ENCODE assay signal across 11 mouse cellular contexts in genomic region chr9:32146257-32146996, GRCm38 (mm10). TPM values are rescaled to one million over a fixed set of nuclear protein-coding genes. Genes with fewer than 3 reads are reported as not detected.
A peak's percentile ranks its signal among the peaks of the same experiment; 100 is the strongest.
DNase-seq lines count a peak whose midpoint lies in the region; TF ChIP-seq lines count a peak whose summit lies in the region.
"Had no signal": no experiment of that assay in that cellular context is flagged by ENCODE, and none has a peak within 500 bp of the region (broad histone marks: within the 10 kb centered on the region; RNA-seq: fewer than 3 reads in every experiment).

No protein-coding gene starts in this region.

- TF ChIP-seq POLR2A in kidney, adult 2 months (IDR thresholded peaks at IDR 0.05; ENCODE audit: low read depth, low read length): no peak

- no peak overlapping the region for H3K27ac ChIP-seq in kidney, adult 2 months (ENCODE audit: insufficient read depth, low read depth, low read length)
- H3K27ac ChIP-seq in macrophage: peak overlapping the region; percentile 54
- H3K27ac ChIP-seq: limb, embryonic 12.5 days; neural tube, embryonic 12.5 days had no signal

- H3K4me3 ChIP-seq in kidney, adult 2 months (ENCODE audit: insufficient read depth, low read depth, low read length): no peak overlapping the region
- H3K4me3 ChIP-seq in macrophage (ENCODE audit: inconsistent target): no peak overlapping the region
- H3K4me3 ChIP-seq: erythroblast, embryonic 14.5 days; limb, embryonic 12.5 days; neural tube, embryonic 12.5 days had no signal

- no peaks in the 10 kb centered on the region for H3K79me2 ChIP-seq in macrophage (ENCODE audit: inconsistent target)

- no peaks in the 10 kb centered on the region for H3K27me3 ChIP-seq in kidney, adult 2 months (replicated peaks; ENCODE audit: control insufficient read depth, insufficient read depth, low read length)
- H3K27me3 ChIP-seq: limb, embryonic 12.5 days; neural tube, embryonic 12.5 days had no signal

- H3K4me1 ChIP-seq in kidney, adult 2 months (ENCODE audit: control insufficient read depth, insufficient read depth, low read length): peaks cover 2% of the 10 kb centered on the region; the same call in 1 of the 2 replicates

- peak; percentile 38 for DNase-seq in kidney, adult 2 months
- DNase-seq in kidney, adult 18-20 months: no peak
- DNase-seq in spleen, postnatal 36 days (ENCODE audit: low spot score in 2 of 2): peak; percentile 53
- DNase-seq in spleen, adult 12 weeks (ENCODE audit: low spot score): no peak
- no peak for DNase-seq in adrenal gland, postnatal 10 days
- no peak for DNase-seq in kidney, postnatal 10 days
- no peak for DNase-seq in frontal cortex, adult 2 months (ENCODE audit: extremely low spot score in 1 of 2, low spot score in 1 of 2)

- WGBS in kidney, adult 2 months: 65% methylated on average over 12 of the region's 12 CpGs
- WGBS in macrophage (ENCODE audit: missing documents): 44% methylated on average over 12 of the region's 12 CpGs

- TF ChIP-seq CTCF in kidney, adult 2 months (conservative IDR thresholded peaks at IDR 0.05; ENCODE audit: insufficient read depth, insufficient read length, low read depth, low read length): no peak

- no peaks in the 10 kb centered on the region for H3K36me3 ChIP-seq in kidney, adult 2 months (ENCODE audit: control insufficient read depth, insufficient read depth, low read length)
- no peaks in the 10 kb centered on the region for H3K36me3 ChIP-seq in macrophage (ENCODE audit: inconsistent target)
- H3K36me3 ChIP-seq: limb, embryonic 12.5 days; neural tube, embryonic 12.5 days had no signal

RNA-seq across cellular contexts. Expression of gene Arhgap32, which starts 30.5 kb away (rescaled TPM):
- polyA plus RNA-seq in kidney, adult 2 months (2012; rRNA removed): 9.5 and 10.1 TPM in 2 replicates
- total RNA-seq in macrophage (2018; cell fraction: chromatin; rRNA removed): 1 to 10 TPM in 9 of 26 experiments, under 1 TPM in 17; 0.08 to 4.8 (median 0.81) TPM
- 1 to 10 TPM in 1 of 26 experiments, under 1 TPM in 25; 0.14 to 1.1 (median 0.38) TPM for total RNA-seq in macrophage (2018; cell fraction: cytosol; rRNA removed)
- 1 to 10 TPM in 9 of 26 experiments, under 1 TPM in 17; 0.27 to 2.0 (median 0.75) TPM for total RNA-seq in macrophage (2018; cell fraction: nucleus; rRNA removed)
- polyA plus RNA-seq in macrophage (2018): 0.04 to 0.50 TPM (median 0.31 TPM) in 3 replicates
- total RNA-seq in adrenal gland, postnatal 10 days (2021): 10 to 100 TPM; 38.2 to 39.2 TPM
- 47.5 and 54.9 TPM in 2 replicates for polyA plus RNA-seq in frontal cortex, adult 2 months (2012; rRNA removed)
- polyA plus RNA-seq: erythroblast, embryonic 14.5 days had no signal

Comparison
In these comparisons a context has a peak if more than half of its experiments do, and no peak if none do; other contexts are left out.
1. DNase-seq: peak in kidney, adult 2 months (single experiment) and spleen, postnatal 36 days (2 of 2); none in kidney, adult 18-20 months (single experiment), spleen, adult 12 weeks (single experiment), adrenal gland, postnatal 10 days (single experiment), kidney, postnatal 10 days (single experiment) and frontal cortex, adult 2 months (0 of 2).